Comparison of ENCODE assay signal across 15 mouse cellular contexts in genomic region chr17:79295926-79296325, GRCm38 (mm10). TPM values are rescaled to one million over a fixed set of nuclear protein-coding genes. Genes with fewer than 3 reads are reported as not detected.
DNase-seq lines count a peak whose midpoint lies in the region; ATAC-seq lines count a peak whose summit lies in the region.
"Had no signal": no experiment of that assay in that cellular context is flagged by ENCODE, and none has a peak within 500 bp of the region (broad histone marks: within the 10 kb centered on the region; RNA-seq: fewer than 3 reads in every experiment).

No protein-coding gene starts in this region.

- H3K9ac ChIP-seq in embryonic facial prominence, embryonic 14.5 days (ENCODE audit: low read depth, low read length) = no peak overlapping the region
- H3K9ac ChIP-seq: neural tube, embryonic 12.5 days had no signal

- 0 out of 2 replicates have a peak, but pooled peaks have one; percentile 22 for ATAC-seq in embryonic facial prominence, embryonic 14.5 days (ENCODE audit: low read depth)
- ATAC-seq in megakaryocyte progenitor cell, adult 5-6 weeks (replicated peaks; ENCODE audit: poor library complexity) = 0 out of 2 replicates have a peak, but pooled peaks have one; percentile 13

- 34% methylated on average over 4 of the region's 4 CpGs for whole genome bisulfite sequencing in embryonic facial prominence, embryonic 14.5 days
- WGBS in forebrain, embryonic 10.5 days = 89% methylated on average over 4 of the region's 4 CpGs

- H3K4me3 ChIP-seq in embryonic facial prominence, embryonic 14.5 days (ENCODE audit: low read depth, low read length) = no peak overlapping the region
- no peak overlapping the region for H3K4me3 ChIP-seq in forebrain, embryonic 10.5 days
- H3K4me3 ChIP-seq: heart, adult 2 months; layer of hippocampus, adult 2 months; megakaryocyte, embryonic 14.5 days; neural tube, embryonic 12.5 days had no signal

- no peak overlapping the region for H3K4me2 ChIP-seq in embryonic facial prominence, embryonic 14.5 days (ENCODE audit: low read depth, low read length)
- H3K4me2 ChIP-seq: neural tube, embryonic 12.5 days had no signal

- H3K27me3 ChIP-seq in embryonic facial prominence, embryonic 14.5 days (replicated peaks; ENCODE audit: control insufficient read depth, insufficient read depth, low read length) = no peaks in the 10 kb centered on the region
- H3K27me3 ChIP-seq in forebrain, embryonic 10.5 days (ENCODE audit: poor library complexity, severe bottlenecking) = no peaks in the 10 kb centered on the region
- H3K27me3 ChIP-seq: megakaryocyte, embryonic 14.5 days; neural tube, embryonic 12.5 days had no signal

- peak overlapping the region; percentile 13; the same call in 1 of the 2 replicates for H3K27ac ChIP-seq in embryonic facial prominence, embryonic 14.5 days (replicated peaks; ENCODE audit: low read depth, low read length)
- H3K27ac ChIP-seq in forebrain, embryonic 10.5 days = no peak overlapping the region
- H3K27ac ChIP-seq: heart, adult 2 months; layer of hippocampus, adult 2 months; neural tube, embryonic 12.5 days had no signal

- H3K9me3 ChIP-seq in embryonic facial prominence, embryonic 14.5 days (ENCODE audit: control insufficient read depth, low read length) = no peaks in the 10 kb centered on the region
- H3K9me3 ChIP-seq in forebrain, embryonic 10.5 days = no peaks in the 10 kb centered on the region
- H3K9me3 ChIP-seq: megakaryocyte, embryonic 14.5 days; neural tube, embryonic 12.5 days had no signal

- H3K4me1 ChIP-seq in embryonic facial prominence, embryonic 14.5 days (ENCODE audit: control insufficient read depth, insufficient read depth, low read length) = peaks cover 9% of the 10 kb centered on the region; the same call in 1 of the 2 replicates
- 0 out of 2 replicates have a peak, but pooled peaks cover 2% of the 10 kb centered on the region for H3K4me1 ChIP-seq in forebrain, embryonic 10.5 days
- H3K4me1 ChIP-seq: neural tube, embryonic 12.5 days had no signal

- H3K36me3 ChIP-seq in embryonic facial prominence, embryonic 14.5 days (ENCODE audit: control insufficient read depth, insufficient read depth, low read length) = no peaks in the 10 kb centered on the region
- H3K36me3 ChIP-seq in forebrain, embryonic 10.5 days (replicated peaks) = no peaks in the 10 kb centered on the region
- H3K36me3 ChIP-seq: neural tube, embryonic 12.5 days had no signal

- DNase-seq in heart, adult 11 months = peak; percentile 87
- no peak for DNase-seq in heart, postnatal 4 days
- DNase-seq in embryonic facial prominence, embryonic 14.5 days (ENCODE audit: low spot score) = no peak
- DNase-seq in heart, postnatal 25 days (ENCODE audit: low spot score) = peak; percentile 17
- DNase-seq in neural tube, embryonic 10.5 days (ENCODE audit: extremely low spot score, low spot score) = no peak
- no peak for DNase-seq in right cerebral cortex, adult 2 months (ENCODE audit: low spot score in 2 of 2)
- no peak for DNase-seq in forebrain, embryonic 10.5 days (ENCODE audit: extremely low spot score, low spot score)
- DNase-seq: adrenal gland, postnatal 14 days; B cell, adult 2 months; left cerebral cortex, postnatal 4 days had no signal

- intact Hi-C loops in heart, postnatal 25 days (cut with DNase I) = no loop called here

RNA-seq across cellular contexts. Expression of gene Cdc42ep3, which starts 59.0 kb away (rescaled TPM):
- total RNA-seq in heart, postnatal 4 days (2021) = 10 to 100 TPM; 46.1 to 47.5 TPM
- polyA plus RNA-seq in embryonic facial prominence, embryonic 14.5 days (2014; fragmentation: Nextera tagmentation; extraction: Ambion mirVana) = 68.8 and 69.1 TPM in 2 replicates
- 10 to 100 TPM; 33.0 to 39.4 TPM for total RNA-seq in heart, postnatal 25 days (2021)
- total RNA-seq in megakaryocyte progenitor cell, adult 5-6 weeks (2015) = 34.8 and 37.1 TPM in 2 replicates
- total RNA-seq in megakaryocyte progenitor cell, adult 5-6 weeks (2017) = 64.5 and 82.4 TPM in 2 replicates
- polyA plus RNA-seq in forebrain, embryonic 10.5 days (2016; fragmentation: Nextera tagmentation; extraction: Ambion mirVana) = 8.6 and 9.7 TPM in 2 replicates

Comparison
In these comparisons a context has a peak if more than half of its experiments do, and no peak if none do; other contexts are left out.
1. DNase-seq: peak in heart, adult 11 months (single experiment) and heart, postnatal 25 days (single experiment); none in heart, postnatal 4 days (single experiment), embryonic facial prominence, embryonic 14.5 days (single experiment), neural tube, embryonic 10.5 days (single experiment), right cerebral cortex, adult 2 months (0 of 2) and forebrain, embryonic 10.5 days (single experiment).